Mouse (Mus musculus) ES-Bruce4 (cell line): ENCODE measurements at regions not wholly inside any gene's neighbourhood (a gene's known extent, or its start where the extent isn't known, plus 50 kb on each side); places are given as distances from the start of the nearest gene placed in this dataset.

ENCODE experiments used
- CTCF ChIP-seq: IDR thresholded peaks from one replicate; pipeline ENCODE4 v1.8.1; 2011; ENCODE audit warnings: low read depth, low read length
- EP300 ChIP-seq: IDR thresholded peaks from 2 replicates; pipeline ENCODE4 v1.6.1; 2011; ENCODE audit warnings: low read depth, low read length; ENCODE audit not compliant: insufficient read depth
- POLR2A ChIP-seq: IDR thresholded peaks from one replicate; pipeline ENCODE4 v1.8.1; 2011; ENCODE audit warnings: low read length; ENCODE audit not compliant: insufficient read depth

DNA sequence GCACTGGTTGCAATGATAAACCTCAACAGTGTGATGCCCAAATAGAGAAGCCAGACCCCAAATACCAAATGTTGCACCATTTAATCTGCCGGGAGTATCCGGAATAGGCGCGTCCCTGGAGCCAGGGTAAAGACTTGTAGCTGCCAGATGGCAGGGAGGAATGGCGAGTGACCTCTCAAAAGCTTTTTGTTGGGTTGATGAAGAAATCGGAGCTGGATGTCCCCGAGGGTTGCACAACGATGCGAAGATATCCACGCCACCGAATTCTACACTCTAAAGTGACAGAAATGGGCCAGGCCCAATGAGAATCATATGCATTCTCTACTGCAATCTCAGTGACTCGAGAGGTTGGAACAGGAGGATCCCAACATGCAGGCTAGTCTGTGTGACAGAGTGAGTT is 312.1 kb upstream of the Dio3 start:
- no peak for TF ChIP-seq CTCF
- no peak for TF ChIP-seq POLR2A
- TF ChIP-seq EP300 = no peak
